Mouse (Mus musculus) Muller cell, postnatal 12 days (primary cell): ENCODE measurements around the gene Pax1.

ENCODE experiments used
- DNase-seq: peaks from one replicate; pipeline ENCODE4 v3.0.0-alpha.2; 2015; ENCODE audit errors: inconsistent ontology term

Gene Pax1

GRCm38 (mm10) chr2:147361581-147361980 is at the start of gene Pax1:
Pax1 (plus strand) TSS chr2:147361925.
- DNase-seq, result no peak

- DNase-seq, result peak; percentile 39
These were observed 40.7 kb upstream of the Pax1 start for GRCm38 (mm10) chr2:147321036-147321435.

- DNase-seq, result no peak
These were observed 36.5 kb upstream of the Pax1 start for GRCm38 (mm10) chr2:147325178-147325577.

- DNase-seq, result no peak
These were observed 29.0 kb upstream of the Pax1 start for GRCm38 (mm10) chr2:147332731-147333130.

- DNase-seq, result no peak
These were observed 23.0 kb upstream of the Pax1 start for GRCm38 (mm10) chr2:147338729-147339128.

GRCm38 (mm10) chr2:147339796-147340195 is 21.9 kb upstream of the Pax1 start:
- peak; percentile 59 for DNase-seq

- no peak for DNase-seq
These were observed 19.5 kb upstream of the Pax1 start for GRCm38 (mm10) chr2:147342198-147342597.

- DNase-seq, result no peak
These were observed 2.0 kb upstream of the Pax1 start for GRCm38 (mm10) chr2:147359716-147360115.

- DNase-seq, result no peak
These were observed 1.3 kb upstream of the Pax1 start for GRCm38 (mm10) chr2:147360401-147360800.

- DNase-seq, result no peak
These were observed 869 bp upstream of the Pax1 start for GRCm38 (mm10) chr2:147360856-147361255.

- no peak for DNase-seq
These were observed 591 bp downstream of the Pax1 start for GRCm38 (mm10) chr2:147362316-147362715.

GRCm38 (mm10) chr2:147363401-147364130 is 1.8 kb downstream of the Pax1 start:
- DNase-seq, result no peak

- DNase-seq, result no peak
These were observed 2.5 kb downstream of the Pax1 start for GRCm38 (mm10) chr2:147364198-147364597.

- no peak for DNase-seq
These were observed 3.5 kb downstream of the Pax1 start for GRCm38 (mm10) chr2:147364982-147365907.

- DNase-seq, result no peak
These were observed 4.3 kb downstream of the Pax1 start for GRCm38 (mm10) chr2:147365908-147366630.

GRCm38 (mm10) chr2:147367246-147367820 is 5.6 kb downstream of the Pax1 start:
- DNase-seq, result no peak

GRCm38 (mm10) chr2:147367911-147368591 is 6.3 kb downstream of the Pax1 start:
- no peak for DNase-seq

GRCm38 (mm10) chr2:147369561-147369960 is 7.8 kb downstream of the Pax1 start:
- DNase-seq, result no peak

GRCm38 (mm10) chr2:147370091-147370490 is 8.4 kb downstream of the Pax1 start:
- no peak for DNase-seq

- no peak for DNase-seq
These were observed 9.6 kb downstream of the Pax1 start for GRCm38 (mm10) chr2:147371289-147371688.

GRCm38 (mm10) chr2:147371840-147372239 is 10.1 kb downstream of the Pax1 start:
- no peak for DNase-seq
